ENCODE assay signal across 9 mouse cellular contexts in genomic region chr11:54812812-54813516, GRCm38 (mm10). TPM values are rescaled to one million over a fixed set of nuclear protein-coding genes. Genes with fewer than 3 reads are reported as not detected.
DNase-seq lines count a peak whose midpoint lies in the region; ATAC-seq and TF ChIP-seq lines count a peak whose summit lies in the region.
"Had no signal": no experiment of that assay in that cellular context is flagged by ENCODE, and none has a peak within 500 bp of the region (broad histone marks: within the 10 kb centered on the region; RNA-seq: fewer than 3 reads in every experiment).

No protein-coding gene starts in this region.

- no peaks in the 10 kb centered on the region for H3K36me3 ChIP-seq in forebrain, embryonic 13.5 days (ENCODE audit: poor library complexity, severe bottlenecking)
- H3K36me3 ChIP-seq in myocyte (ENCODE audit: control insufficient read depth, insufficient read depth): no peaks in the 10 kb centered on the region

- peaks cover 29% of the 10 kb centered on the region for H3K4me1 ChIP-seq in forebrain, embryonic 13.5 days

- 23% methylated on average over 8 of the region's 8 CpGs for WGBS in forebrain, embryonic 13.5 days

- DNase-seq in embryo, embryonic 10 days (ENCODE audit: low spot score): peak; percentile 82
- peak; percentile 19 for DNase-seq in layer of hippocampus, postnatal 36 days
- no peak for DNase-seq in kidney, postnatal 36 days
- no peak for DNase-seq in gastrocnemius, adult 8-10 months (ENCODE audit: low spot score in 2 of 2)
- DNase-seq in spleen, postnatal 14 days (ENCODE audit: low spot score in 2 of 2): no peak

- H3K9me3 ChIP-seq in forebrain, embryonic 13.5 days (replicated peaks): no peaks in the 10 kb centered on the region

- no peaks in the 10 kb centered on the region for H3K27me3 ChIP-seq in forebrain, embryonic 13.5 days
- no peaks in the 10 kb centered on the region for H3K27me3 ChIP-seq in myocyte (ENCODE audit: control insufficient read depth, insufficient read depth, insufficient read length)

- H3K79me2 ChIP-seq in myocyte (ENCODE audit: control insufficient read depth, insufficient read depth): no peaks in the 10 kb centered on the region

- H3K9ac ChIP-seq in forebrain, embryonic 13.5 days: no peak overlapping the region

- no peak for TF ChIP-seq POLR2A in myocyte (IDR thresholded peaks at IDR 0.05; ENCODE audit: insufficient read length, low read depth)

- H3K27ac ChIP-seq in forebrain, embryonic 13.5 days: peak overlapping the region; percentile 84

- peak; percentile 68; the same call in 1 of the 2 replicates for ATAC-seq in forebrain, embryonic 13.5 days
- ATAC-seq in megakaryocyte-erythroid progenitor cell, adult 5-6 weeks (replicated peaks; ENCODE audit: low FRiP score, low TSS enrichment, poor library complexity, severe bottlenecking): no peak

- peak overlapping the region; percentile 16; the same call in 1 of the 2 replicates for H3K4me2 ChIP-seq in forebrain, embryonic 13.5 days
- H3K4me2 ChIP-seq in myocyte (ENCODE audit: low read depth): peak overlapping the region; percentile 4

- no peak overlapping the region for H3ac ChIP-seq in myocyte (ENCODE audit: control insufficient read depth, insufficient read length)

- H3K4me3 ChIP-seq in forebrain, embryonic 13.5 days: no peak overlapping the region
- H3K4me3 ChIP-seq in myocyte: no peak overlapping the region
- H3K4me3 ChIP-seq: erythroblast, embryonic 14.5 days had no signal

TF ChIP-seq in myocyte, 11 proteins besides CTCF, POLR2A, EP300 and RAD21:
- peak; percentile 28 for TF ChIP-seq USF1 (IDR thresholded peaks at IDR 0.05; ENCODE audit: low read depth)
- no peak for TF ChIP-seq TCF3 (IDR thresholded peaks at IDR 0.05; ENCODE audit: insufficient read length, low read depth)
TF ChIP-seq in myocyte: peak in this region for 1.

RNA-seq across cellular contexts. Expression of gene Cdc42se2, which starts 25.5 kb away (rescaled TPM):
- polyA plus RNA-seq in forebrain, embryonic 13.5 days (2015; fragmentation: Nextera tagmentation; extraction: Ambion mirVana): 204 and 230 TPM in 2 replicates
- total RNA-seq in layer of hippocampus, postnatal 36 days (2021): 100 to 1,000 TPM; 141 to 144 TPM
- 51.0 TPM for polyA plus RNA-seq in myocyte (2012; fragmentation: generic; extraction: Trizol)
- total RNA-seq in gastrocnemius, adult 8-10 months (2022): 10 to 100 TPM; 13.2 to 20.5 (median 17.6) TPM
- total RNA-seq in megakaryocyte-erythroid progenitor cell, adult 5-6 weeks (2014; fragmentation: Nextera tagmentation): 27.9 and 28.2 TPM in 2 replicates
- total RNA-seq in megakaryocyte-erythroid progenitor cell, adult 5-6 weeks (2017): 33.2 and 50.7 TPM in 2 replicates

RNA-seq across cellular contexts. Expression of gene Lyrm7, which starts 47.8 kb away (rescaled TPM):
- polyA plus RNA-seq in forebrain, embryonic 13.5 days (2015; fragmentation: Nextera tagmentation; extraction: Ambion mirVana): 11.6 and 12.5 TPM in 2 replicates
- 10 to 100 TPM; 27.9 to 30.8 TPM for total RNA-seq in layer of hippocampus, postnatal 36 days (2021)
- polyA plus RNA-seq in myocyte (2012; fragmentation: generic; extraction: Trizol): 2.2 TPM
- 10 to 100 TPM; 15.1 to 22.3 (median 19.5) TPM for total RNA-seq in gastrocnemius, adult 8-10 months (2022)
- total RNA-seq in megakaryocyte-erythroid progenitor cell, adult 5-6 weeks (2014; fragmentation: Nextera tagmentation): 6.1 and 11.0 TPM in 2 replicates
- 1.9 and 11.9 TPM in 2 replicates for total RNA-seq in megakaryocyte-erythroid progenitor cell, adult 5-6 weeks (2017)
- polyA plus RNA-seq: erythroblast, embryonic 14.5 days had no signal

RNA-seq across cellular contexts. Expression of gene Hint1, which starts 53.2 kb away (rescaled TPM):
- 829 and 971 TPM in 2 replicates for polyA plus RNA-seq in forebrain, embryonic 13.5 days (2015; fragmentation: Nextera tagmentation; extraction: Ambion mirVana)
- total RNA-seq in layer of hippocampus, postnatal 36 days (2021): 100 to 1,000 TPM; 264 to 281 TPM
- 860 TPM for polyA plus RNA-seq in myocyte (2012; fragmentation: generic; extraction: Trizol)
- 100 to 1,000 TPM; 154 to 257 (median 186) TPM for total RNA-seq in gastrocnemius, adult 8-10 months (2022)
- total RNA-seq in megakaryocyte-erythroid progenitor cell, adult 5-6 weeks (2014; fragmentation: Nextera tagmentation): 531 and 641 TPM in 2 replicates
- 368 and 454 TPM in 2 replicates for total RNA-seq in megakaryocyte-erythroid progenitor cell, adult 5-6 weeks (2017)

Comparison
In these comparisons a context has a peak if more than half of its experiments do, and no peak if none do; other contexts are left out.
1. DNase-seq: peak in embryo, embryonic 10 days (single experiment) and layer of hippocampus, postnatal 36 days (2 of 2); none in kidney, postnatal 36 days (0 of 2), gastrocnemius, adult 8-10 months (0 of 2) and spleen, postnatal 14 days (0 of 2).